Mouse (Mus musculus): ENCODE measurements at regions not wholly inside any gene's neighbourhood (a gene's known extent, or its start where the extent isn't known, plus 50 kb on each side); places are given as distances from the start of the nearest gene placed in this dataset.
"Not testable (repeated sequence)": the region's sequence is repeated elsewhere in the genome, so short reads cannot be mapped to it uniquely, and the experiment has no call there.

DNA sequence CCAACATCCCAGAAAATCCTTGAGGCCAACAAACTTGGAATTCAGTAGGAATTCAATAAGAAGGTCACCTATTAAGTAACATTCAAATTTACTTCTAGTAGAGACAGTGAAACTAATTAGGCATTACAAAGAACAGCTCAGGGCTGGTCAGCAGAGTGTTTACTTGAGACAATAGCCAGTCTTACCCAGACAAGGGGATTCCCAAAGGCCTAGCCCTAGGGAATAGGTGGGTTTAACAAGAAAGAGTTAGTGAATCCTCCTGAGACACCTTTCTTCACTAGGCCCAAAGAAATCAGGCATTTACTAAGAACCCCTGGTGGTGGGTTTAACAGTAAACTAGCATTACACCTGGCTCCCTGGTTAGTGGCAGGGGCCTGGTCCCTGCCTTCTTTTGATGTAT lies 597.7 kb upstream of the Cdh9 start:
- DNase-seq (ENCODE audit: low spot score): no peak

DNA sequence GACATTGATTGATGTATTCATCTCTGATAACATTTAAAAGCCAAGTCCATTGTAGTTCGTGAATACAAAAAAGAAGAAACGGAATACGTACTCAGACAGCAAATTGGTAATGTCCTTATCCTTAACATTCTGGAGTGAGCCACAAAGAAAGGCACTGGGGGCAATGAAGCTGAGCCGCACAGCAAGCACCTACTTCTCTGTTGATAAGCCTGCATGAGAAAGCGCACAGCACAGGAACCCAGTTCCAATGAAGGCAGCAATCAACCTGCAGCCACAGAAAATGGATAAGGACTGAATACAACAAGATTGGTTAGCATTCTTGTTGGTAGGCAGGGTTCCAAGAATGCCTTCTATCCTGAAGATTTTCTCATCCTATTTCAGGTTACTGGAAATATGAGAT lies 570.4 kb upstream of the Cdh9 start:
- DNase-seq (ENCODE audit: low spot score): no peak

GRCm38 (mm10) chr15:16163969-16164368 lies 564.6 kb upstream of the Cdh9 start:
- no peak for DNase-seq (ENCODE audit: low spot score)

DNA sequence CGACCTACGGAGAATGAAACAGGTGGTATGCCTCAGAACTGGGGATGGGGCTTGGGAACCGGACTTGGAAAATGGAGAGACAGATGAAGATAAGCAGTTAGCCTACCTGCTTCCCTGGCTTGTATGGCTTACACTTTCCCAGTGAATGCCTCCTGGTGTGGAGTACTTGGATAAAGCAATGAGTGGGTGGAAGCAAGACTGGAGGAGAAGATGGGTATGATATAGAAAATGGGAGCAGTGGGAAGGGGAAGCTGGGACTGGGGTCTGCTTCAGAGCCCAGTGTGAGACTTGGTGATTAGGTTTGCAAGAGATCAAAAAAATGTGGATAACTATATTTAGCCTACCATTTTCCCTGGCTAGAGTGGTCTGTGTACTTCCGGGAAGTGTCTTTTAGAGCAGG lies 515.2 kb upstream of the Cdh9 start:
- DNase-seq (ENCODE audit: low spot score): no peak

DNA sequence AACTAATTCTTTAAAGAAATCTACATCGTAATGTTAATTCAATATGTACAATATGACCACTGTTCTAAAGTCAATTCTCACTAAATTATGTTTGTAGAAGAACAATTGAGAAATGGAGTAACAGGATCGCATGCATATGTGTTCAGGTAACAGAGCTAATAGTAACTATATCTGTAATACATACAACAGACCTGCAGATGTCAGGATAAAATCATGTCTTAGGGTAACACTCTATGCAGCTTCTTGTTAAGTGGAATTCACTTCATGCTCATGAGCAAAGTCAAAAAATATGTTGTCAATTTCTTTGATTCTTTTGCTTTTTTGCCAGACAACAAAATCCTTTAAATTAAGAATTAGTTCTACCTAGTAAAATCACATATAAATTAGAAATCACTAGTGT lies 506.9 kb upstream of the Cdh9 start:
- DNase-seq (ENCODE audit: low spot score): no peak

GRCm38 (mm10) chr15:16248595-16248994 lies 480.0 kb upstream of the Cdh9 start:
- DNase-seq (ENCODE audit: low spot score): no peak

DNA sequence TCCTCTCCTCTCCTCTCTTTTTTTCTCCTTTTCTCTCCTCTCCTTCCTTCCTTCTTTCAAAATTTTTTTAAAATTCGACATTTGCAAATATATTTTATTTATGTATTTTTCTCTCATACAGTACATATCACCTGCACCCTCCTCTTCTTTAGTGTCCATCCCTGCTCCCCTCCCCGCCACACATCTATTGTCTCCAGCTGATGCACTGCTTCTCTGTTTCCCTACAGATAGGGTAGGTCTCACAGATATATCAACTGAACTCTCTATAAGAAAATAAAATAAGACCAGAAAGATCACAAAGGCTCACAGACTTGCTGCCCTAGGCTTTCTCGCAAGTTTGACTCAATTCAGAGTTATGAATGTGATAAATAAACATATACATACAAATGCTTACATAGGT lies 443.4 kb upstream of the Cdh9 start:
- DNase-seq (ENCODE audit: low spot score): no peak

- not testable (repeated sequence) for DNase-seq (ENCODE audit: low spot score)
Observed at GRCm38 (mm10) chr15:16294553-16294952, 434.0 kb upstream of the Cdh9 start.

- no peak for DNase-seq (ENCODE audit: low spot score)
Observed at GRCm38 (mm10) chr15:16309678-16310077, 418.9 kb upstream of the Cdh9 start.

GRCm38 (mm10) chr15:16311956-16312646 lies 416.5 kb upstream of the Cdh9 start:
- DNase-seq (ENCODE audit: low spot score): no peak

GRCm38 (mm10) chr15:16312721-16313120 lies 415.8 kb upstream of the Cdh9 start:
- DNase-seq (ENCODE audit: low spot score): no peak

GRCm38 (mm10) chr15:16313818-16314217 lies 414.7 kb upstream of the Cdh9 start:
- no peak for DNase-seq (ENCODE audit: low spot score)

DNA sequence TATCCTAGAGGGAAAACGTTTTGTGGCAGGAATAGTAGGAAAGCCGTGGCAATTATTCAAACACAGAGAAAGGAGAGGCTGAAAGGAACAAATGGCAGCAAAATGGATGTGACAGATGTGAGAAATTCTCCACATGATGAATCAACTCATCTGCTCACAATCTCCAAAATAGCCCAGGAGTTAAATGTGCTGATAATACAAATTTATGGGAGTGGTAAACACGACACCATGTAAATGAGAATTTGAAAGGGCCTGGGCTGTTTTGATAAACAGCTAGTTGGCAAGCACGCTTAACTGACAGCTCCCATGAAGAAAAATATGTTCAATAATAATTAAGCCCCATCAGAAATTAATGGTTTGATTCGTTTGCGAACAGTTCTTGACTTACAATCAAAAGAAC lies 413.9 kb upstream of the Cdh9 start:
- peak; percentile 2 for DNase-seq (ENCODE audit: low spot score)

GRCm38 (mm10) chr15:16315085-16315484 lies 413.5 kb upstream of the Cdh9 start:
- no peak for DNase-seq (ENCODE audit: low spot score)

DNA sequence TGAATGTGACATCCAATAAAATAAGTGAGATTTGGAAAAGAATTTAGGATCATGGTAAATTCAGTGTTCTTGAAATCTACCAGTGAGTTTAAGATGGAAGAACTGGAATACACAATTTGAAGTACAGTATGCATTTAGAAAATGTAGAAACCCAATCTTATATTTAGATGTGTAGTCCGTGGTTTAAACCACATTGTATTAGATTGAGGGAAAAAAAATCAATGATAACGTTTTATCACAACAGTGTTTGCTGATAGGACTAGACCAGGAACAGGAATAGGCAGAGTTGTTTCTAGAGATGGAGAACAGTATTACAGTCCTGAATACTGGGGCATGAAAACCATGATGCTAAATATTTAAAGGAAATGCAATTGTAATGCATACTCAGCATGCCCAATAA lies 402.2 kb upstream of the Cdh9 start:
- no peak for DNase-seq (ENCODE audit: low spot score)

All from layer of hippocampus, adult 9-10 months (tissue).